Mouse (Mus musculus) embryonic stem cell, embryonic (primary cell): ENCODE measurements at regions not wholly inside any gene's neighbourhood (a gene's known extent, or its start where the extent isn't known, plus 50 kb on each side); places are given as distances from the start of the nearest gene placed in this dataset.
"Not testable (repeated sequence)": the region's sequence is repeated elsewhere in the genome, so short reads cannot be mapped to it uniquely, and the experiment has no call there.

ENCODE experiments used
- CTCF ChIA-PET, 4 experiments: fragments of 300-600 bp in 2 of 4; fragments of 350-600 bp in 2 of 4; sonication (Branson Sonifier 250); formaldehyde crosslinking; loops; one replicate each; lab custom pipeline; 2022; ENCODE audit warnings: inconsistent platforms in 2 of 4; lab: Charles Lee
- POLR2A ChIA-PET, 4 experiments: fragments of 300-600 bp in 2 of 4; fragments of 350-600 bp in 2 of 4; sonication (Branson Sonifier 250); formaldehyde crosslinking; loops; one replicate each; lab custom pipeline; 2022; ENCODE audit warnings: antibody characterized with exemption in 4 of 4, inconsistent platforms in 1 of 4; lab: Charles Lee

DNA sequence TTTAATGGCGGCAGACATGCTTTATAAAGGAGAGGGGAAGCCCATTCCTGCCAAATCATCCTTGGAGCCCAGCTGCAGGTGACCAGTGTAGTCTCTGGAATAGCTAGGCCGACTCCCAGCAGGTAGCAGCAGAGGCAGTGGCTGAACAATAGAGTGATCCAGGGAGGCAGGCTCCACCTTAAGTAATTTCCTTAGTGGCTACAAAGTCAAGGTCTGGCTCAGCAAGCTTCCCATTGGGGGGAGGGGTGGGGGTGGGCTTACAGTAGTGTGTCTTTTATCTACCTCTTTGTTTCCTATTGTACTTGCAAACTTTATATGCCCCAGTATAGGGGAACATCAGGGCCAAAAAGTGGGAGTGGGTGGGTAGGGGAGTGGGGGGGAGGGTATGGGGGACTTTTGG lies 1080.0 kb upstream of the Pcdh10 start:
- POLR2A ChIA-PET = interaction anchor here in 1 of 4 experiments (0.6 kb wide), 1 partner anchor 32 kb away, joined by 3 read pairs; no protein-coding TSS in a partner anchor
- CTCF ChIA-PET = not testable (repeated sequence)

DNA sequence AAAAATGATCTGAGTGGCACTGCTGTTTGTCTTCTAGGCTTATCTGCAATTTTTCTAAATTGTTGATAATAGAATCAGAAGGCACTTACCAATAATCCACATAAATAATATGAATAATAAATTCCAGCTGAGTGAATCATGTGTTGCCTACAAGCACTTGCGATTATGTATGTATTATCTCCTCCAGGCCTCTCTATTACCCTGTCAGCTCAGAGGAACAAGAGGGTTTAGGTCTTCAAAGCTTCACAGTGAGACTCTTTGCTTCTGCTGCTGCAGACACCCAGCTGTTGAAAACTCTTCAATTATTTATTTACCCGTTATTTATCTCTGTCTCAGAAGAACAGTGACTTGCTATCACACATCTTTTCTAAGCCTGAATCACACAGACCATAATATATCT lies 1077.1 kb upstream of the Pcdh10 start:
- ChIA-PET POLR2A (interaction anchor here in 1 of 4 experiments (0.7 kb wide), 1 partner anchor 126 kb away, joined by 3 read pairs; no protein-coding TSS in a partner anchor), CTCF (no interaction called here)

DNA sequence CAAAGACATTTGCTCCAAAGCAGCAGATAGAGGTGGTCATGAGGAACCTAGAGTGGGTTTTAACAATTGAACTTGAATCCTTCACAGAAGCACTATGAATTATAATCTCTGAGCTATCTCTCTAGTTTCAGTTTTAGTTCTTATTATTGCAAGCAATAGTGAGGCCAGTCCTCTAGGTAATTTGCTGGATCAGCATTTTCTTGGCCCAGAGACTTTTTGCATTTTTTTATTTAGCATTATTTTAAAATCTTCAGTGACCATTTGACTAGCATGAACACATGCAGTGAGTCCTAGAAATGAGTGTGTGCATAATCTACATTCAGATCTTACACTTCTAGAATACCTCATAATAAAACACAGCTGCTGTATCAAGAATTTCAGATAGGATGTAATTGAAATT lies 1055.0 kb upstream of the Pcdh10 start:
- ChIA-PET CTCF (no interaction called here), POLR2A (no interaction called here)
